Mouse (Mus musculus) natural killer cell, adult 2 months (primary cell): ENCODE measurements around the gene Kank3.

Experiments
- DNase-seq, 2 experiments: peaks; one replicate each; pipeline ENCODE4 v3.0.0; 2022; ENCODE audit warnings: low spot score in 2 of 2

The Kank3 gene

DNA sequence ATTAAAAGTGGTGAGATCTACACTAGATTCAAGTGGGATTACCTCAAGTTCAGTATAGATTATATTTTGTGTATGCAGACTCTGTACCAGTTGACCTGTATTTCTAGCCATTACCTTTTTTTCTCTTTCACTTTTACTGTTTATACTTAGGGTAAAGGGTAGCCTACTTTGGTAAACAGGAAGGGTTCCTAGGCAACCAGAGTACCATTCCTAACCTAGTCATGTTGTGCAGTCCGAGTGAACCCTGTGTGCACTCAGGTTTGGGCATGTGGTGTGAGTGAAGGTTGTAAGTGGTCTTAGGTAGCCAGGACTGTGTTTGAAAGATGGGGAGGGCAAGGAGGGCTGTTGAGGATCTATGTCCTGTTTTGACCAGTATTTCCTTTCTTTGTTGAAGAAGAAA is 41.0 kb downstream of the Kank3 start:
- no peak for DNase-seq

DNA sequence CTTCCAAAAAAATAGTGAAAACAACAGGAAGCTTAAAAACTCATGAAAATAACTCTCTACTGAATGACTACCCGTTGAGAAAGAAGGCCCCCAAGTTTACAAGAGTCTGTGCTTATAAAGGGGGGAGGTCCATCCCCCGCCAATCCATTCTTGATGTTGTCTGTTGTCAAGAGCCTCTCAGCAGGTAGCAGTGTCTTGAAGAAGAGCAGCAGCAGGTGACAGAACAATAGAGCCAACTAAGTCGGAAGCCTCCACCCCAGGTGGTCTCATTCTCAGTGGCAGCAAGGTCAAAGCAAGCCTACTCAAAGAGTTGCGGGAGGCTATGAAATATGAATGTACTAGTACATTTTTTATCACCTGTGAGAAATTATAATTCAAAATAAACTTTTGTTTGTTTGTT is 47.5 kb downstream of the Kank3 start:
- no peak for DNase-seq

GRCm38 (mm10) chr17:33865330-33866030 is 55.2 kb downstream of the Kank3 start:
- peak; percentile 72 to 78 for DNase-seq
